Mouse (Mus musculus) cerebellum, adult 9-10 months (tissue): ENCODE data around the gene Ywhah.
"Not testable (repeated sequence)": the region's sequence is repeated elsewhere in the genome, so short reads cannot be mapped to it uniquely, and the experiment has no call there.

Experiments
- DNase-seq: peaks from one replicate; pipeline ENCODE4 v3.0.0; 2022

Ywhah gene

GRCm38 (mm10) chr5:33011132-33012106 is 7.2 kb upstream of the Ywhah start:
- peak; percentile 79 for DNase-seq

GRCm38 (mm10) chr5:33014096-33014495 is 4.5 kb upstream of the Ywhah start:
- DNase-seq = no peak

- no peak for DNase-seq
These were observed 3.0 kb upstream of the Ywhah start for GRCm38 (mm10) chr5:33015579-33015978.

- DNase-seq = no peak
These were observed 441 bp upstream of the Ywhah start for GRCm38 (mm10) chr5:33018189-33018560.

- DNase-seq = no peak
These were observed 808 bp downstream of the Ywhah start for GRCm38 (mm10) chr5:33019426-33019821.

- peak; percentile 69 for DNase-seq
These were observed 3.0 kb downstream of the Ywhah start for GRCm38 (mm10) chr5:33021622-33022021.

- DNase-seq = no peak
These were observed 4.7 kb downstream of the Ywhah start for GRCm38 (mm10) chr5:33023337-33023736.

GRCm38 (mm10) chr5:33024474-33024873 is 5.9 kb downstream of the Ywhah start:
- DNase-seq = no peak

GRCm38 (mm10) chr5:33028656-33029055 is 10.0 kb downstream of the Ywhah start:
- no peak for DNase-seq

- no peak for DNase-seq
These were observed 12.0 kb downstream of the Ywhah start for GRCm38 (mm10) chr5:33030425-33031175.

- DNase-seq = no peak
These were observed 13.6 kb downstream of the Ywhah start for GRCm38 (mm10) chr5:33032036-33032773.

GRCm38 (mm10) chr5:33033121-33033520 is 14.5 kb downstream of the Ywhah start:
- peak; percentile 81 for DNase-seq

GRCm38 (mm10) chr5:33033633-33034032 is 15.0 kb downstream of the Ywhah start:
- DNase-seq = not testable (repeated sequence)

GRCm38 (mm10) chr5:33034100-33034499 is 15.5 kb downstream of the Ywhah start:
- no peak for DNase-seq

- DNase-seq = no peak
These were observed 16.3 kb downstream of the Ywhah start for GRCm38 (mm10) chr5:33034916-33035315.

GRCm38 (mm10) chr5:33038656-33039509 is 20.3 kb downstream of the Ywhah start:
- DNase-seq = no peak

- DNase-seq = peak; percentile 68
These were observed 20.9 kb downstream of the Ywhah start for GRCm38 (mm10) chr5:33039510-33039911.

- DNase-seq = not testable (repeated sequence)
These were observed 22.1 kb downstream of the Ywhah start for GRCm38 (mm10) chr5:33040735-33041134.

- no peak for DNase-seq
These were observed 24.8 kb downstream of the Ywhah start for GRCm38 (mm10) chr5:33043397-33043796.

GRCm38 (mm10) chr5:33044636-33045315 is 26.2 kb downstream of the Ywhah start:
- no peak for DNase-seq

GRCm38 (mm10) chr5:33045316-33045705 is 26.7 kb downstream of the Ywhah start:
- no peak for DNase-seq
